Mouse (Mus musculus) heart, embryonic 16.5 days (tissue): ENCODE results near the gene Prpsap1. TPM values are rescaled to one million over a fixed set of nuclear protein-coding genes. Genes with fewer than 3 reads are reported as not detected.

Experiments
- ATAC-seq: fragments of 200-750 bp; cut with Nextera tagmentation; replicated peaks from 2 replicates; pipeline ENCODE4 v1.8.0; 2017; ENCODE audit warnings: moderate number of reproducible peaks; ENCODE audit not compliant: insufficient read depth, low FRiP score; ENCODE audit errors: extremely low read depth
- H3K27ac ChIP-seq: fragments of 300-500 bp; sonication (generic); 2 replicates; pipeline ENCODE4 v1.5.1; 2014; ENCODE audit warnings: mild to moderate bottlenecking, low read length, control low read depth, moderate library complexity
- H3K27me3 ChIP-seq: fragments of 300-500 bp; sonication (generic); 2 replicates; pipeline ENCODE4 v1.6.1; 2014; ENCODE audit warnings: low read length, mixed read lengths; ENCODE audit not compliant: control insufficient read depth, insufficient read depth
- H3K36me3 ChIP-seq: fragments of 300-500 bp; sonication (generic); 2 replicates; pipeline ENCODE4 v1.6.1; 2014; ENCODE audit not compliant: control insufficient read depth, insufficient read depth
- H3K4me1 ChIP-seq: fragments of 300-500 bp; sonication (generic); 2 replicates; pipeline ENCODE4 v1.6.1; 2014; ENCODE audit warnings: low read length, mixed read lengths; ENCODE audit not compliant: control insufficient read depth, insufficient read depth
- H3K4me2 ChIP-seq: fragments of 300-500 bp; sonication (generic); 2 replicates; pipeline ENCODE4 v1.6.1; 2014; ENCODE audit warnings: low read depth, mild to moderate bottlenecking, control low read depth, low read length
- H3K4me3 ChIP-seq: fragments of 300-500 bp; sonication (generic); 2 replicates; pipeline ENCODE4 v1.5.1; 2014; ENCODE audit warnings: mild to moderate bottlenecking, control low read depth, low read length
- H3K9ac ChIP-seq: fragments of 300-500 bp; sonication (generic); 2 replicates; pipeline ENCODE4 v1.6.1; 2014; ENCODE audit warnings: low read length, control low read depth
- H3K9me3 ChIP-seq: fragments of 300-500 bp; sonication (generic); replicated peaks from 2 replicates; pipeline ENCODE4 v1.6.1; 2016; ENCODE audit warnings: low read length; ENCODE audit not compliant: control insufficient read depth
- WGBS: fragments of 180-500 bp; shearing (Covaris S2); extraction: QIAGEN DNeasy Blood & Tissue Kit; methylation state at CpG from one replicate; pipeline ENCODE4 v1.1.7; 2014; 5-methylcytosine and 5-hydroxymethylcytosine counted together
- polyA plus RNA-seq: library from polyadenylated mRNA; unstranded; fragments of >200 nt; fragmentation: Nextera tagmentation; extraction: Ambion mirVana; gene quantifications from 2 replicates; pipeline ENCODE4 v1.2.1, GENCODE M21; 2015

Gene Prpsap1
- polyA plus RNA-seq, 1 experiment from 2014 or later = 99.1 TPM

DNA sequence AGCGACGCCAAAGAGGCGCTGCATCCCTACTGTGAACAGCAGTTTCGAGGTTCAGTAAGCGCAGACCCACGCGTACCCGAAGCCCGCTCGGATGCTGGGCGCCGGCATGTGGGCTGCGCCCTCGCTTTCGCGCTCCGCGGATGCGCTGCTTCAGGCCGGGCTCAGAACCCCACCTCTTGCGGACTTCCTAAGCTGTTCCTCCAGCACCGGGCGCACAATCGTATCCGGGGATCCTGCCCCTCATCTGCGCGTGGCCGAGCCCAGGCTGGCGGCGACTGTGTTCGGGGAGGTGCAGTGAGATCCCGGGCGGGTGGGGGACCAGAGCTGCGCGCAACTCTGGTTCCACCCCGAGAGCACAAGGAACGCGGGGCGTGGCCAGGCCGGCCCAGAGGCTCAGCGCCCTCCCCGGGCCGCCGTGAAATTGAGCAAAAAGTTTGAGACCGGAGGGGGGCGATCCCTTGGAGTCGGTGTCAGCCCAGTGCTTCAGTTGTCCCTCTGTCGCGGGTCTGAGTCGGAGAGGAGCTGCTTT is 38.9 kb upstream of the Prpsap1 start:
- WGBS = under 1% methylated on average over 50 of the region's 50 CpGs
- Histone ChIP-seq H3K36me3 (no peaks in the 10 kb centered on the region), H3K9ac (peak overlapping the region; percentile 54), H3K4me1 (peaks cover 19% of the 10 kb centered on the region), H3K9me3 (no peaks in the 10 kb centered on the region), H3K4me3 (peak overlapping the region; percentile 59), H3K27me3 (peaks cover 31% of the 10 kb centered on the region), H3K27ac (no peak overlapping the region), H3K4me2 (peak overlapping the region; percentile 98)
- peak; percentile 50 for ATAC-seq

DNA sequence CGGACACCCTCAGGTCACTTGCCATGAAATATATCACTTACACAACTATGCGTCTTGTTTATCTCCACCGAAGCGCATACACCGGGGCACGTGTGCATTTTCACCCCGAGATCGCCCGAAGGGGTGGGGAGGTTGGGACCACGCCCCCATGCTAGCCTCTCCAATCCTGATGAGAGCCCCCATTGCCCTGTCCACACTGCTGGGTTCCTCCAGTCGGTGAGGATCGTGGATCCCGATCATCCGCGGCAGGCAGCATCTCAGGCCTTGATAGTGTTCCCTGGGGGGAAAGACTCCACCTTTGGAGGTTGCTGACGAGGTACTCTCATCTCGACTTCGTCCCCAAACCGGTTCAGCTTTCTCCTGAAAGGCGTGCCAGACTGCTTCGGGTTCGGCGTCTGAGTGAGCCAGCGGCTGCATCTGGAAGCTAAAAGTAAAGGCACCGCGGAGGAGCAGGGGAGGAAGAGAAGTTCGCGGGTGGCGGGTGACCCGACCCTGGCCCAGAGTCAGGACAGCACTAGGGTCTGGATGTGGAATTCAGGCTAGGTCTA is 38.3 kb upstream of the Prpsap1 start:
- peak overlapping the region; percentile 54 for H3K9ac ChIP-seq
- no peaks in the 10 kb centered on the region for H3K36me3 ChIP-seq
- H3K4me3 ChIP-seq = peak overlapping the region; percentile 59
- peaks cover 31% of the 10 kb centered on the region for H3K27me3 ChIP-seq
- no peak for ATAC-seq
- under 1% methylated on average over 30 of the region's 30 CpGs for WGBS
- H3K27ac ChIP-seq = no peak overlapping the region
- peaks cover 19% of the 10 kb centered on the region for H3K4me1 ChIP-seq
- H3K9me3 ChIP-seq = no peaks in the 10 kb centered on the region
- H3K4me2 ChIP-seq = peak overlapping the region; percentile 98

DNA sequence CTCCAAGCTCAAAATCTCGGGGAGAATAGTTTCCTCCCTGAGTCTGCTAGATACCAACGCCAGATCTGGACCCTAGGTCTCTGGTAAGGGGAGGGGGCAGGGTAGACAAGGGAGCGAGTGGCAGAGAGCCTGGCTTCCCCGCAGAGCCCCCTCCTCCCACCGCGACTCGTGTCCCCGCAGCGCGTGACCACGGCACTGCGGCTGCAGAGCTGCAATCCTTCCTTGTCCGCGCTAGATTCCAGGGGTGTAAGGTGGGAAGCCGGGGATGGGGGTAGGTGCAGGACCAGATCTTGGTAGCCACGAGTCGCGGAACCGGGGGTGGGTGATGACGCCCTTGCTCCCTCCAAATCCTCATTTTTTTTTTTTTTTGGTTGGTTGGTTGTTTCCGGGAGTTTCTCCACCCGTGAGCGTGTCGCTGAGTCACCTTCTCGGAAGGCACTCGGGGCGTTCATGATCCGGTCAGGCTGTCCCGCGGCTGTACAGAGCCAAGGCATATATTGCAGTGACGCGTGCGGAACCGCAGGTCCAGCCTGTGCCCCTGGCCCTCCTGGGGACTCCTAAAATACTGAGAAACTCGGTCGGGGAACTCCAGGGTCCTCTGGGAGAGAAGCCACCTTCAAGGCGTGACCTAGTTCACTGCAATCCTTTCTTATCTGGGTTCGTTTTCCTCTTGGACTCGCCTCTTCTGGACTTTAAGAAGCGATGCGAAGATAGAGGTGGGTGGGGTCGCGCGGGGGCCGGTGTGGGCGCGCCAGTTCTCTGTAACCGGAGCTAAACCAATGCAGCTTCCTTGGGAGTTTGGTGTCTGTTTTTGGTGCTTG is 37.6 kb upstream of the Prpsap1 start:
- Histone ChIP-seq H3K4me1 (peaks cover 15% of the 10 kb centered on the region), H3K4me3 (peak overlapping the region; percentile 59), H3K9ac (peak overlapping the region; percentile 44), H3K36me3 (no peaks in the 10 kb centered on the region), H3K27ac (no peak overlapping the region), H3K9me3 (no peaks in the 10 kb centered on the region), H3K4me2 (peak overlapping the region; percentile 98), H3K27me3 (peaks cover 31% of the 10 kb centered on the region)
- no peak for ATAC-seq
- WGBS = 2% methylated on average over 48 of the region's 48 CpGs

DNA sequence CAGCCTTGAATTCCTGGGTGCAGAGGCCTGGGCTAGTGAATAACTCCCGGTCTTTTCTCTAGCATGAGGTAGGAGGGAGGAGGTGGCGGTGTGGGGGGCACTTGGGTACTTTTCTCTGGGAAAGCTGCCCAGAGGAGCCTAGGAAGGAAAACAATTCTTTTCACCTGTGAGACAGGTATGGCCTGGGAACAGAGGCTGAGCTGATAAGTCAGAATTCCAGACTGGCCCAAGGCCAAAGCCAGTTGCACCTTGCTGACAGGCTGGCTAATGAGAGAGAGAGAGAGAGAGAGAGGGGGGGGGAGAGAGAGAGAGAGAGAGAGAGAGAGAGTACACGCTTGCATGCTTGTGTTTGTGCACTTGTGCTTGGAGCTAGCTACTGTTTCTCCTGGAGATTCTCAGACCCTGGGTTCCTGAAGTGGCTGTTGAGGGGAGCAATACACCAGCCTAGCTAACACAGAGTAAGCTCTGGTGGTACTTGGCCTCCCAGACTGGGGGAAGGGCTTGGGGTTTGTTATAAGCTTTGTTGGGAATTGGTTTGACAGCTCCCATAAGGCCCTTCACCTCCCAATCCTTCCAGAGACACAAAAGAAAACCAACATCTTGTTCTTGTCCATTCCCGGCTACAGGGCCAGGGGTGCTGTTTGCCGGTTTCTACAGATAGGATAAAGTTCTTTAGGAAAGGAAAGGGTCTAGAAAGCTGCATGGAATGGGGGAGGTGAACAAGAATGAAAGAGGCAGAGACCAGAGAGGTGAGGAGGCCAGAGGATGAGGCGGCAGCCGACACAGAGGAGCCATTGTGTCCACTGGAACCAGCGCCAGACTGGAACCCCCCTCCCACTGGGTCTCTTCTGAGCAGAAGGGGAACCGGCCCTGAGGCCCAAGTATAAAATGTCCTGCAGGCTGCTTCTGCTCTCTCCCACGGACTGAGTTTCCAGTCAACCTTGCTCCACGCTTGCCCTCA is 36.5 kb upstream of the Prpsap1 start, which contains the start of gene Sphk1:
Gene Sphk1 (plus strand): TSS at position 739 of the 961 bp plus-strand sequence.
- Histone ChIP-seq H3K36me3 (no peaks in the 10 kb centered on the region), H3K4me1 (peaks cover 15% of the 10 kb centered on the region), H3K27me3 (peaks cover 31% of the 10 kb centered on the region), H3K9ac (peak within 1 kb of the TSS; percentile 44), H3K4me2 (peak within 1 kb of the TSS; percentile 98), H3K9me3 (no peaks in the 10 kb centered on the region), H3K27ac (no peak within 1 kb of the TSS), H3K4me3 (peak within 1 kb of the TSS; percentile 59)
- 47% methylated on average over 11 of the region's 11 CpGs for WGBS
- ATAC-seq = no peak

DNA sequence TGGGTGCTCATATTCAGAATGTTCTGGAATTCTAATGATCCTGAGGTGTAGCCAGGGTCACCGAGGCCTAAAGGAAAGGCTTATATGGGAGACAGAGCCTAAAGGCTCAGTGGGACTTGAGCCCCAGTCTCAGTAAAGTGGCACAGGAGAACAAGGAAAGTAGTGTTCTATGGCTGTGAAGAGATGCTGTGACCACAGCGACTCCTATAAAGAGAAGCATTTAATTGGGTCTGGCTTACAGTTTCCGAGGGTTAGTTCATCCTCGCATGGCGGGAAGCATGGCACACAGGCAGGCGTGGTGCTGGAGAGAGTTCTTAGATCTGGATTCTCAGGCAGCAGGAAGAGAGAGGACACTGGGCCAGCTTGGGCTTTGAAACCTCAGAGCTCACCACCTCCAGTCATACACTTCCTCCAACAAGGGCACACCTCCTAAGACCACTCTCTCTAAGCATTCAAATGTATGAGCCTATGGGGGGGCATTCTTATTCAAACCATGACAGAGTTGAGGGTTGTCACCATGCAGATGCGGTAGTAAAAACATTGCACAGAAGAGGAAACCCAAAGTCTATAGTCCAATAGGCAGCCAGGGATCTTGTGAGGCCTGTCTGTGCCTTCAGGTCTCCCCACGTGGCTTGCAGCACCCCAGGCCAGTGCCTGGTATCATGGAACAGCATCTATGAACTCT is 34.8 kb upstream of the Prpsap1 start:
- H3K4me3 ChIP-seq = no peak overlapping the region
- 85% methylated on average over 8 of the region's 8 CpGs for WGBS
- no peaks in the 10 kb centered on the region for H3K36me3 ChIP-seq
- H3K27me3 ChIP-seq = peaks cover 27% of the 10 kb centered on the region
- no peak overlapping the region for H3K9ac ChIP-seq
- H3K27ac ChIP-seq = no peak overlapping the region
- peaks cover 18% of the 10 kb centered on the region for H3K4me1 ChIP-seq
- no peaks in the 10 kb centered on the region for H3K9me3 ChIP-seq
- H3K4me2 ChIP-seq = no peak overlapping the region
- ATAC-seq = no peak

DNA sequence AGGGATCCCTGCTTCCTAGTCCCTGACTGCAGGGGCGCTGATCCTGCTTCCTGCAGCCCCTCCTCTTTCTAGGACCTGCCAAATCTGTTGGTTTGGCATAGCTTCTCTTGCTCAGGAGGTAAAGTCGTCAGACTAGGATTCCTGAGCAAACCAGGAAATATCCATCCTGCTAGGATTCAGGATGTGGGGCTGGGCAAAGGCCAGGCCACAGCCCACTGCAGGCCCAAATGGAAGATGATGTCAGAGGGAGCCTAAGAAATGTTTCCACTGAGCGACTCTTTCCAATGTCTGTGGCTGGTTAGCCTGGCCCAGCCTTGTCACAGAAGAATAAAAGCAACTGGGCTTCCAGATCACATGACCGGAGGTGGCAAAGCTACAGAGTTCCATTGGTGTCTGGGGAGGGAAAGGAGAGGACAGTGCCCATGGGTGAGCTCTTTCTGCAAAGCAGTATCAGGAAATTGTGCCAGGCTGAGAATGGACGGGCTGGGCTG is 29.7 kb upstream of the Prpsap1 start:
- Histone ChIP-seq H3K36me3 (no peaks in the 10 kb centered on the region), H3K9ac (0 out of 2 replicates have a peak overlapping the region, but pooled peaks have one; percentile 13), H3K27me3 (no peaks in the 10 kb centered on the region), H3K9me3 (no peaks in the 10 kb centered on the region), H3K4me1 (peaks cover 21% of the 10 kb centered on the region), H3K27ac (peak overlapping the region; percentile 84), H3K4me2 (no peak overlapping the region), H3K4me3 (no peak overlapping the region)
- ATAC-seq = peak; percentile 80
- 33% methylated on average over 5 of the region's 5 CpGs for WGBS

DNA sequence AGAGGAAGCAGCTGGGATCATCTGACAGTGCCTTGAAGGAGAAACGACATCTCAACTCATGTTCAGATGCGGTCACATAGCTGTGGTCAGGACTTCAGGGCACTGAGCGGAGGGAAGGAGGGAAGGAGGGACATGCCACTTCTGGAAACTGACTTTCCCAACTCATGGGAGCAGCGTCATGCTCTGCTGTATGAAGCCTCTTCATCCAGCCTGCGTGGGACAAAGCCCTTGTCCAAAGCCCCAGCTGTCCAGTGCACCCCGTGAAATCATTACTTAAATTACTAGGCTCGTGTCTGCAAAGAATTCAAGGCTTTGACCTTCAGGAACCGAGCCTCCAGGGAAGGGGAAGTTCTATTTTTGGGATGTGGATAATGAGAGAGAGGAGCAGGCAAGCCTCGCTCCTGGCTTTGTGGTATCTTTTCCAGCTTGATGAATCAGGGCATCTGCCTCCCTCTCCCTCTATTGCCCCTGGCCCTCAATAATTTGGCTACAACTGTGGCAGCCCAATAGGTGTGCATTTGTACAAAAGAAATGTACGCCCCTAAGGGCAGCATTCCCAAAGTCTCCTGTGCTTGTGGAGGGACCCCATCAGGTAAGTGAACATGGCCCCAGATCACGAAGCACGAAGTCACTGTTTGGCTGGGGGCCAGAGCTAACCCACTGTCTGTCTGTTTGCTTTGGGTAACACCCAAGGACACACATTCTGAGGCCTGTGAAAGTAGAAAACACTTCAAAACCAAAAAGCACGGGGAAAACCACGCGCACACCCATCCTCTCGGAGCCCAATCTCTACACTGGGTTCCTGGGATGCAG is 29.1 kb upstream of the Prpsap1 start:
- 31% methylated on average over 16 of the region's 16 CpGs for WGBS
- H3K36me3 ChIP-seq = no peaks in the 10 kb centered on the region
- H3K27me3 ChIP-seq = no peaks in the 10 kb centered on the region
- ATAC-seq = no peak; the same call in 1 of the 2 replicates
- H3K4me2 ChIP-seq = peak overlapping the region; percentile 23
- no peak overlapping the region for H3K4me3 ChIP-seq
- peaks cover 21% of the 10 kb centered on the region for H3K4me1 ChIP-seq
- H3K9me3 ChIP-seq = no peaks in the 10 kb centered on the region
- H3K27ac ChIP-seq = peak overlapping the region; percentile 84
- 0 out of 2 replicates have a peak overlapping the region, but pooled peaks have one; percentile 49 for H3K9ac ChIP-seq
